Mouse (Mus musculus) G1E-ER4 (cell line): ENCODE data around the gene Scd3. TPM values are rescaled to one million over a fixed set of nuclear protein-coding genes. Genes with fewer than 3 reads are reported as not detected.

Source experiments
- GATA1 ChIP-seq: IDR thresholded peaks from one replicate; pipeline ENCODE4 v1.8.0; 2012; ENCODE audit warnings: low read length, inconsistent platforms
- polyA plus RNA-seq: library from polyadenylated mRNA; stranded (reverse); fragments of >175 nt; gene quantifications from 2 replicates; pipeline ENCODE4 v1.2.3, GENCODE M21; 2012

The Scd3 gene
- polyA plus RNA-seq, 1 experiment = not detected

DNA sequence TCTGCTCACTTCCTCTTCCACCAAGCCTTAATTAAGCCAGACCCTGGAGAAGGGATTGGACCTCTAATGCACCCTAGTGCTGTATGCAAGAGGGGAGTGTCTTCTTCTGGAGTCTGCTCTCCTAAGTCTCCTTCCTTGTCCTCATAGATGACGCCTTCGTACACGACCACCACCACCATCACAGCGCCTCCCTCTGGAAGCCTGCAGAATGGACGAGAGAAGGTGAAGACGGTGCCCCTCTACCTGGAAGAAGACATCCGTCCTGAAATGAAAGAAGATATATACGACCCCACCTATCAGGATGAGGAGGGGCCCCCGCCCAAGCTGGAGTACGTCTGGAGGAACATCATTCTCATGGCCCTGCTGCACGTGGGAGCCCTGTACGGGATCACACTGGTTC, 12.2 kb downstream of the Scd3 start:
- TF ChIP-seq GATA1 = no peak

- no peak for TF ChIP-seq GATA1
Observed at GRCm38 (mm10) chr19:44217958-44218525, 15.0 kb downstream of the Scd3 start.

DNA sequence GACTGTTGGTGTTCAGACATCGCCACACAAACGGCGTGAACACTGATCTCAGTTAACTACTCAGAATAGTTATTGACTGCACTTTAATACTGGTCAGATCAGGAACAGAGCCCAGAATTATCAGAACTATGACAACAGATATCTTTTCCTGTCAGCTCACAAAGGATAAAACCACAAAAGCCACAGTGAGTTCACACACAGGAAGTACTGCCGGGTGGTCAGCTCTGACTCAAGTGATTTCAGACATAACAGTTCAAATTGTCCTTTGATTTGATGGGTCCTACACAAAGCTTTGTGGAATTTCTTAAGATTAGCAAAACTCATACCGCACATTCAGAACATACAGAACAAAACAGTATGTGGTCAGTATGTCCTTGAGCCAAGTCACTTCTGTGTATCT, 22.7 kb downstream of the Scd3 start:
- peak; percentile 98 for TF ChIP-seq GATA1

DNA sequence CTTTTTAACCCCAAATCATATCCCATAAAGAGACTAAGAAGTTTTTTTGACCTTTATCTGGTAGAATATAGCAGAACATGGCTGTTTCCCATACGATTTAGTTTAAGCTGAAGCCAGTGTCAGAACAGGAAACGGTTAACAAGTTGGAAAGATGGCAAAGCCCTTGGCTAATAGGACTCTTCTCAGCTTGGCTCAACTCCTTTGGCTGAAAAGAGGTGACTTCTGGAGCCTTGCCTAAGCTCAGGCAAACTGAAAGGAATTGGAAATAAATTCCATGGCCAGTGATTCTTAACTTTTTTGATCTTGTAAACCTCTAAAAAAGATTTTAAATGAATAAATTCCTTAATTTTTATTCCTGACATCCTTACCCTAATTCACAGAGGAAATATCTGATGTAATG, 26.7 kb downstream of the Scd3 start:
- TF ChIP-seq GATA1 = no peak

DNA sequence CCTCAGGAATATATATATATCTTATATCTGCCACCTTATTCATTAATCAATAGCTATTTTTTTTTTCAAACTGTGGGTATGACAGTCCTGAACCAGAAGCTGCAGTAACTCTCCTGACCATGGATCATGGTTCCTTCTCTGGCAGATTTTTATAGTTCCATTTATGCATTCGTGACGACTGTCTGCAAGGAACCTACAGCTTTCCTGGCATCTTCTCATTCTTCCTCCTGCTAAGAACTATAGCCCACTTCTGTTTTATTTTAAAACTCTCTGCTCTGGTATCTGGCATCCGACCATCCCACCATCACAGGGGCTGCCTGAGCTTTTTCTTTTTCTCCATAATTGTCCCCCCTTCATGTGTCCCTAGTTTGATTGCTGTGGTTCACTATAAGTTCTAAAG, 27.1 kb downstream of the Scd3 start:
- TF ChIP-seq GATA1 = no peak

DNA sequence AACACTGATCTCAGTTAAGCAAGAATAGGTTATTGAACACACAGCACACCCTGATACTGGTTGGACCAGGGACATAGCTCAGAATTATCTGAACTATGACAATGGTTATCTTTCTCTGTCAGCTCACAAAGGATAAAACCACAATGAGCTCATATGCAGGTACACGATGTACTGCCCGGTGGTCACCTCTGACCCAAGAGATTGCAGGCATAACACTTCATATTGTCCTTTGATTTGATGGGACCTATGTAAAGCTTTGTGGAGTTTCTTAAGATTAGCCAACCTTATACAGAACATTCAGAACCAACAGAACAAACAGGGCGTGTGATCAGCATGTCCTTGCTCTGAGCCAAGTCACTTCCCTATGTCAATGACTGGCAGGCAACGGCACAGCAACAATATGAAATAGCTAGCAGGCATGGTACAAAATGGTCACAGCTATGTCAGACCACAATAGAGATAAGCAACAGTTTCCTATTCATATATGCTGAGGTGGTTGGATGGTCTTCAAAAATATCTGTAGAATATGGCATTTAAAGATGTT, 28.6 kb downstream of the Scd3 start:
- TF ChIP-seq GATA1 = no peak

DNA sequence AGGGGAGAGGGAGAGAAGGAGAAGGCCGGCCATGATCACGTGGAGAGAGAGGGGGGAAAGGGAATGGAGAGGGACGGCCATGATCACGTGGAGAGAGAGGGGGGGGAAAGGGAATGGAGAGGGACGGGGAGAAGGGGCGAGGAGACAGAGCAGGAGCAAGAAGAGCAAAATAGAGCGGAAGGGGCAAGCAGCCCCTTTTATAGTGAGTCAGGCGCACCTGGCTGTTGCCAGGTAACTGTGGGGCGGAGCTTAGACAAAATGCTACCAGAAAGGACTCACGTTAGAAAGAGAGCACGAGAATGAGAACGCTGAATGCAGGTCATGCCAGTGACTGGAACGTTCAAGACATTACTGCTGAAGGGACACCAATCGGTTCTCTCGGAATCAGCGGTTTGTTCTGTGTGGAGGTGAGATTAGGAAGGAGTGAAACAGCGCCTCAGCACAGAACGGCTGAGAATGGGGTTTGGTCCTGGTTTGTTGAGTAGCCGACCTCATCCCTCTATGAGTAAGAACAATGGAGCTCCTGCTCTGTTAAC, 34.5 kb downstream of the Scd3 start:
- TF ChIP-seq GATA1 = no peak

- TF ChIP-seq GATA1 = no peak
Observed at GRCm38 (mm10) chr19:44238906-44239305, 35.8 kb downstream of the Scd3 start.

DNA sequence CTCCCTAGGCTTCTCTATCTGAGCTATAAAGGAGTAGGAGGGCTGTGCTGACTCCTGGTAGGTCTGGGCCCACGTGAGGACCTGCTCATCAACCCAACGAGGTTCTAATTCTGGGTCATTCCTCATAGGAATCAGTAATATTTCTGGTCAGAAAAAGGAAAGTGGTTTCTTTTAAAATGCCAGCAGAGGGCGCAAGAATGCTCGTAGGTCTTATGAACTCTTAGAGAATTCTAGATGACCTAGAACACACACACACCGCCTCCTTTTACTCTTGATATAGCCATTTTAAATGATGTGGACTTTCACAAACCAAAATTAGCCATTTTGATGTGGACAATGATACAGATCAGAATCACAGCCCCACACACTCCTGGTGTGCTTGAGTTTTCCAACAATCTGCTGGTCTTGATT, 42.7 kb downstream of the Scd3 start:
- no peak for TF ChIP-seq GATA1

DNA sequence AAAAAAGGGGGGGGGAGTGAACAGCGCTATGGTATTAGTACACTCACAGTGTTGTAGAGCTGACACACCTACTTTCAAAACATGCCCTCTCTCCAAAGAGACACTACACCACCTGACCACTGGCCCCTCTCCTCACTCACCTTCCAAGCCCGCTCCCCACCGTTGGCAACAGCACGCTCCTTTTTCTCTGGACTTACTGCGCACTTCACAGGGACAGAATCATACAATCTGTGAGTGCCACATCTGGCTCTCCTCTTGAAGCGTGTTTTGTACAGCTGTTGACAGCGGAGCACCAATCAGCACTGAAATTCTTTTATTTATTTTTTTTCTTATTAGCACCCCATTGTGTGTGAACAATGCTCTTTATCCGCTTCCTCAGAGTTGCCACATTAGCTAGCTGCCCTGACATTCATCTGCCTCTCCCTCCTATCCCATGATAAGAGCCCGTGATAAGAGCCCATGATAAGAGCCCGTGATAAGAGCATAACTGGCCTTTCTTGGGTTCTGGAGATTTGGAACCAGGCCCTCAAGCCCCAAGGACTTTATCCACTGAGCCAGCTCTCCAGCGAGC, 43.4 kb downstream of the Scd3 start:
- TF ChIP-seq GATA1 = peak; percentile 68

DNA sequence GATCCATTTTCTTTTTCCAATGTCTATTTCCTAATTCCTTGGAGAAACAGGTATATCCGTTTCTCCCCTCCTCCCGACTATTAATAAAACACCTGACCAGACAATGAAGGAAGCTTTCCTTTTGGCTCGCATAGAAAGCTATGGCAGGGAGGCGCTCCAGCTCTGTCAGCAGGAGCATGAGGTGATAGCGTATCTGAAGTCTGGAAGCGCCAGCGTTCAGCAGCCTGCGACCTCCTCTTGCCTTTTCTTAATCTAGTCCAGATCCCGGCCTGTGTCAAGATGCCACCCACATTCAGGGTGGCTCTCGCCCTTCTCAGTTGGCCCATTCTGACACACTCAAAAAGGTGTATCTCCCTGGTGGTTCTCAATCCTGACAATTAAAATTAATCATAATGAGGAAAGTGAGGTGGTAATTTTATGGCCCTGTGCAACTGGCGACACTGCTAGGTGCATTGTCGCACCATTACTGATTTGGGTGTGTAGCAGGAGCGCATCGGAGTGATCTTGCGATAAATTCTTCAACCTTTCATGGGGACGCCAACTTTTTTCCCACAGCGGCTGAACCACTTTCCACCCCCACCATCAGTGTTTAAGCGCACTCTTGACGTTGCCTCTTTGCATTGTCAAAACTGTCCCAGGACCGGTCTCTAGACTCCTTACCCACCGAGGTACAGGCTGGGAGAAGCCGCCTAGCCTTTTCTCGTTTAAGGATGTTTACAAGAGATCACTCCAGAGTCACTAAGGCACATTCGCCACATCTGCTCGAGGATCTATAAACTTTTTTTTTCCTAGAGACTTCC, 44.4 kb downstream of the Scd3 start:
- TF ChIP-seq GATA1 = no peak

DNA sequence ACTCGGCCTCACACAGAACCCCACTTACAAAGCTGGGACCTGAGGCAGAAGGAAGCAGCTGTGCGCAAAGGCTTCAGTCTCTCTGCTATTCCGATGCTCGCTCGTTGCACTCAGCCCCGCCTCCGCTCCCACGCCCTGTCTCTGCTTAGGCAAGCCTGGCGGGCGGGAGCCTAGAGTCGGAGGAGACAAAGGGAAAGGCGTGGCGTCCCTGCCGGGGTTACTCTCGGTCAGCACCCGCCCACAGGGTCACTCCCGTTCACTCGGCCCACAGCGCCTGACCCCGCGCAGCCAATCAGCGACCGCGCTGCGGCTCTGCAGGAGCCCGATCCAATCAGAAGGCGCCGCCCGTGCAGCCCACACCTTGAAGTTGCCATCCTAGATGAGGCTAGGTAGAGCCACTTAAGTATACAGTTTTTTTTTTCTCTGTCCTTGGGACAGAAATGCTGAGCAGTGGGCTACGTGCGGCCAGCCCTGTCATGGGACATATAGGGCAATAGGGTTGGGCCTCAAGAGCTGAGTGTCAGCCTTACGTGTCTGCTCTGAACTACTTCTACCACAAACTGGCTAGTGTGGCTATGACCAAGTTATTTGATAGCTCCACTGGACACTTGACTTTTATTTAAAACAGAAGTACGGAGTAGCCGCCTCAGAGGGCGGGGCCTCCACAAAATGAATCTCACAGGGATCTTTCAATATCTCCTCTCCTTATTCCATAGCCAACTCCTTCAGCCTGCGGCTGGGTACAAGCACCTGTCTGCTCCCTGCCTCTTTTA, 45.2 kb downstream of the Scd3 start:
- TF ChIP-seq GATA1 = no peak

- no peak for TF ChIP-seq GATA1
Observed at GRCm38 (mm10) chr19:44248854-44249351, 45.8 kb downstream of the Scd3 start.

DNA sequence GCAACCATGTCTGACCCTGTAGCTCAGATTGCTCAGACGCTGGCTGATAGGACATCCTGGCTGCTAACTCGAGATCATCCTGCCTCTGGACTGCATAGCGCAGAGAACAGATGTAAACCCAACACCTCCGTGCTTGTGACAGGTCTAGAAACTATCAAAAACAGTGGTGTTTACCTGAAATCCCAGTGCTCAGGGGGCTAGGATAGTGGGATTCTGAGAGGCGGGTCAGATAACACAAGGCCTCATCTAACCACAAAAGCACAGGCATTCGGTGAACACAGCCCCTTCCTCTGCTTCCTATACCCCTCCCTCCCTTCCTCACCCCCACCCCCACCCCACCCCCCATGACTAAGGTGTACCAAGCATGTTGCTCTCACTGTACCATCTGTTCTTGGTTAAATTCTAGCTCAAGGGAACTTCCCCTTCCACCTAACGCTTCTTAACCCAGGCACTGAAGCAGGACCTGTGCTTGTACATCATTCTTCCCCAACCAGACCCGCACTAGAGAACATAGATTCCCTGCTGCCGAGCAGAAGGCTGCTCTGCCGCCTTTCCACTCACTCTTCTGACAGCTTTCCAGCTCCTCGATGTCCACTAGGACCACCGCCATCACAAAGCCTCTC, 49.0 kb downstream of the Scd3 start:
- no peak for TF ChIP-seq GATA1
